Mouse (Mus musculus): ENCODE measurements around the gene Hs3st3b1.

The Hs3st3b1 gene

DNA sequence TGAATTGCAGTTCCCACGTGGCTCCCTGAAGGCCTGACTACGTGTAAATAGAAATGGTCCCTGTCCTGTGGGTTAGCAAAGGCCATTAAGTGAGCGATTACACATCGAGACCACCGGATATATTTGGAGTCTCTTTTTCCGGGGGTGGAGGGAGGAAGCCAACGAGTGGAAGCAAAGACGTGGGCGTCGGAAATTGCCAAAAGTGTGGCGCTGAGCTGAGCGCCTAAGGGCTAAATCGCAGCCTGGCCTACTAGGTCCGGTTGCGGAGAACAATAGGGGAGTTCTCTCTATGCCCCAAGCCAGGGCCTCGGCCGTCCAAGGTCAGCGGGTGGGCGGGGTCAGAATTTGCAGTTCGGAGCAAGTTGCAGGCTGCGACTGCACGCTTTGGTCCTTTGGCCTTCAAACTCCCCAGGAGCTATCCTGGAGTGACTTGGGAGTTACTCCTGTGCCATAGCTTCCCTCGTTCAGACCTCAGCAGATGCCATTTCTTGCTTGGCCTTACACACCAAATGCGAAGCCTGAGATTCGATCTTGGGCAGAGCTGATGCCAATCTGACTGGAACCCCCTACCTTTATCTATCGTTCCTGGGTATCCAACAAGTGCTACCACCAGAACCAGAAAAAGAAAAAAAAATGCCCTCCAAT lies 2.3 kb upstream of the Hs3st3b1 start:
- in situ Hi-C loops (cut with MboI, MseI), result loop anchor here (5.0 to 25.0 kb wide), 3 partner anchors 153 to 1863 kb away; partner anchors contain the start of genes Cox10, Elac2 and Map2k4

DNA sequence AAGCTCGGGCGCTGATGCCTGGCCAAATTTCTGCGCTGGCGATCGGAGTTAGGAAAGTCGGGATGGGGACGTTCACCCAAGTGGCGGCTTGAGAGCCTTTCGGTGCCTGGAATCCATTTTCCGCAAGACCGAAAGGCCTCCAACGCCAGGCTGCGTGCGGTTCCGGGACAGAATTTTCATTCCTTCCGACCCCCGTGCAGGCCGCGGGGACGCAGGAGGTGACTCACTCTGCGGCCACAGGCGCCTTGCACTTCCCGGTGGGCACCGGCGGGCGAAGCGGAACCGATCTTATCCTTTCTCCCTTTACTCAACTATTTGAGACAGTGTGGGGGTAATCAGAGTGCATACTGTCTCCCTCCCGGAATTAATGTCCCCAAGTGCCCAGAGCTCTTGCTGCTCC lies 1.3 kb upstream of the Hs3st3b1 start:
- in situ Hi-C loops (cut with MboI, MseI), result loop anchor here (5.0 to 25.0 kb wide), 3 partner anchors 154 to 1864 kb away; partner anchors contain the start of genes Cox10, Elac2 and Map2k4

DNA sequence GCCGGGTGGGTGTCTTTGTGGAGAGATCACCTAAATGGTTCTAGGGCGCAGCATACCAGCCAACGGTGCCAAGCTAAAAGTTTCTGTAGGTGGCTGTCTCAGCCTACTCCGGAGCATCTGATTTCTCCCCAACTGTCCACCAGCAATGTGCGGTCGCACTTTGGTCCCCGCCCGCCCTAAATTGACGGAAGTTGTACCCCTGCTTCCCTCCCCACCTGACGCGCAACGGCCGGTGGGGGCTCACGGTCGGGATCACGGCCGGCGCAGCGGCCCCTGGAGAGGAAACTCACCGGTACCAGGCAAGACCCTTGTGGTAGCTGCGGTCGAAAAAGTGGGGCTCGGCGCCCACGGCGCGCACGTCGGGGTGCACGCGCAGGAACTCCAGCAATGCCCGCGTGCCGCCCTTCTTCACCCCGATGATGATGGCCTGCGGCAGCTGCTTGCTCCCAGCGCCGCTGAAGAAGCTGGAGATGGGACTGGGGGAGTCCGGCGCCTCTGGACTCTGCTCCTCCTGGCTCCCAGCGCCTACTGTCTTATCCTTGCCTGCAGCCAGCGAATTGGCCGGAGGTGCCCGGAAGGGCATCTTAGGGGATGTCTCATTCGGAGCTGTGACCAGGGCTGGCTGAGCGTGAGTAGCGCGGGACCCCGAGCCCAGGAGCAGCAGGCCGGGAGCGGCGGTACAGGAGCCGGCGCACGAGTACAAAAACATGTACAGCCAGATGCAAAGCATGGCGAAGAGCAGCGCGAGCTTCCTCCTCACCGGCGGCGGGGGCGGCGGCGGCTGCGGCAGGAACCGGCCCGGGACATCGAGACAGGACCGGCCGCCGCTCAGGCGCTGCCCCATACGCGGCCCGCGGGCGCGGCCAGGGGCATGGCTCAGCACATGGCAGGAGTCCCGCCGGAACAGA lies 792 bp downstream of the Hs3st3b1 start:
- in situ Hi-C loops (cut with MboI, MseI), result loop anchor here (5.0 to 25.0 kb wide), 3 partner anchors 156 to 1866 kb away; partner anchors contain the start of genes Cox10, Elac2 and Map2k4

DNA sequence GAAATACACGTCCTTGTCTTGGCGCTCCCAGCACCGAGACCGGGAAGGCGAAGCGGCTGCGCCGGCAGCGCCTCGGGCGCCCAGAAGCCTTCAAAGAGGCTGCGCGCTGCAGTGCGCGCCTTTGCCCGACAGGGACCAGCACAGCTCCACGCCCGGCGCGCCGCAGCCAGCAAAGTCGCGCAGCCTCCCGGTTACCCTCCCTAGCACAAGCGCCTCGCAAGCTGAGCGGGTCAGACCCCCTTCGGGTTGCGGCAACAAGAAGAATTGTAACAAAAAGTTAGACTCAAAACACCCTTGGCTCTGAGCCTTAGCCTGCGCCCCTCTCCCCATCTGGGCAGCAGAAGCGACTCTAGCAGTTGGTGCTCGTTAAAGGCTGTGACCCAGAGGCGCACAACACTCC lies 1.6 kb downstream of the Hs3st3b1 start:
- in situ Hi-C loops (cut with MboI, MseI), result loop anchor here (5.0 to 25.0 kb wide), 3 partner anchors 157 to 1867 kb away; partner anchors contain the start of genes Cox10, Elac2 and Map2k4

DNA sequence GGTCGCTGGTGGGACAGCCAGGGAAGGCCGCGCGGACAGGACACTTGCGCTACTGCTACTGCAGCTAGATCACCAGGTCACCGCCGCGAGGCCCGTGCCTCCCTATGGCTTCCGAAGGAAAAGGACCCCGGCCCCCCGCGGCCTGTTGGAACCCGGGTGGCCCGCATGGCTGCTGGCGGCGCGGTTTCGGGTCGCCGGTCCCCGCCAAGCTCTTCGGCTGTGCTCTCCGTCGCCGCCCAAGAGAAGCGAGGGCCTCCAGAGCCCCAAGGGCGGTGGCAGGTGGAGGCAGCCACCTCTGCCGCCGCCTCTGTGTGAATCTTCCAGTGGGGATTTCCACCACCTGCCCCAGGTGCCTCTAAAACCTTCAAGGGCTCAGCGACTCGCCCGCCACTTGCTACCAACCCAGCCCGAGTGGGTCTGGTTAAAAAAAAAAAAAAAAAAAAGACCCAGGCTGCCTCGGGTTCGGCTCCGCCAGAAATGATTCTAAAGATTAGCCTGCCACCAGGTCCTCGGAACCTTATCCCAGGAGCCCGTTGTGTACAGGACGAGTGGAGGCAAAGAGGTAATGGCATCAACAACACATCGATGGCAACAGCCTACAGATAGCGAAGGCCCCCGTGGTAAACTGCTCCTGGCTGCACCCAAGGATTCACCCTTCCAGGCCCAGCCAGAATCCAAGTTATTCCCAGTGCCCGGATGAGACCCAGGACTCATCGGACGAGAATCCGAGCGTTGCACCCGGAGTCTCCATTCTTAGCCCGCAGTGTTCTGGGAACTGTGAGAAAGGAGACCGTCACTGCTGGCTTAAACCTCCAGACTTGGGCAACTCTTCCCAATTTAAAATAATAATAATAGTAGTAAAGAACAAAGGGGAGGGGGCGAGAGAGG lies 2.6 kb downstream of the Hs3st3b1 start:
- in situ Hi-C loops (cut with MboI, MseI), result loop anchor here (5.0 to 25.0 kb wide), 3 partner anchors 158 to 1868 kb away; partner anchors contain the start of genes Cox10, Elac2 and Map2k4

DNA sequence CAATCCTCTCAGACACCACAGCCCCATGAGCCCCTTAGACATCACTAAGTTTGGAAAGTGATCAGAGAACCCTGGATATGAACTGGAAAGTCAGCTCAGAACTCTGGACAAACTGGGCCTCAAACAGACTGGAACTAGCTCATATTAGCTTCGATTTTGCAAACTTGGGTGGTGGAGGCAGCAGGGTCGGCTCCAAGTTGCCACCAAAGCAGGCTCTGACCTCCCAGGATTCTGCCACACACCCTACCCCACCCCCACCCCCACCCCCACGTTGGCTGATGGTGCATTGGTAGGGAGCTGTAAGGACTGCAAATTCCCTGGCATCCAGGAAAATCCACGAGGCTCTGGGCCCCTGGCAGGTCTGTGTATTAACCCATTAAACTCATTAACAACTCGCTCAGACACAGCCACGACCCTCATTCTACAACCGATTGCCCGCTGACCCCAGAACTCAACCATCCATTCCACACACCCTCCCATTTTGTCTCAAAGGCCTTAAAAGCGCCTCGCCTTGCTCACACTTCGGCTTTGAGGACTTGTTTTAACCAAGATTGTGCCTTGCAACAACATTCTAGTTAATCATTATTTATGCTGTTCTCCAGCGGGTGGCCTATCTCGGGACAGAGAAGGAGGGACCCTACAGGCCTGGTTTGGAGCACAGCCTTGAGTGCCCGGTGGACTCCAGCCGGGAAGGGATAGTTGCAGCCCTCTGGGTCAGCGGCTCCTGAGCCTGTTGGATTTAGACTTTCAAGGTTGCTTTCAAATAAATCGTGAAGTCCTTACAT lies 3.6 kb downstream of the Hs3st3b1 start:
- in situ Hi-C loops (cut with MboI, MseI), result loop anchor here (25.0 kb wide), 2 partner anchors 1069 to 1869 kb away; partner anchors contain the start of genes Elac2 and Map2k4

DNA sequence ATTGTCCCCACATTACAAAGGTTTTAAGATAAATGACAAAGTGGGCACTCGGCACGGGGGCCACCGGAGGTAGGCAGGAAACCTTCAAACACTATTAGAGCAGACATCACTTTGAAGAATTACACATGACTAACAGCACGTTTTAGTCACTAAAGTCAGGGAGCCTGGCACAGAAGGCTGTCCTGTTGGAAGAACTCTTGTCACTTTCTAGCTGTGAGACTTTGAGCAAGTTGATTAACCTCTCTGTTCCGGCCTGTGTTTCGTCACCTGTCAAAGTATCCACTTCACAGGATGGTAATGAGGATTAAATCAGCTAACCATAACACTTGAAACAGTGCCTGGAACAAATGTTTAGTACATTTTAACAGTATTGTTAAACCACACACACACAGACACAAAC lies 4.5 kb downstream of the Hs3st3b1 start:
- in situ Hi-C loops (cut with MboI, MseI), result loop anchor here (25.0 kb wide), 2 partner anchors 1070 to 1870 kb away; partner anchors contain the start of genes Elac2 and Map2k4

DNA sequence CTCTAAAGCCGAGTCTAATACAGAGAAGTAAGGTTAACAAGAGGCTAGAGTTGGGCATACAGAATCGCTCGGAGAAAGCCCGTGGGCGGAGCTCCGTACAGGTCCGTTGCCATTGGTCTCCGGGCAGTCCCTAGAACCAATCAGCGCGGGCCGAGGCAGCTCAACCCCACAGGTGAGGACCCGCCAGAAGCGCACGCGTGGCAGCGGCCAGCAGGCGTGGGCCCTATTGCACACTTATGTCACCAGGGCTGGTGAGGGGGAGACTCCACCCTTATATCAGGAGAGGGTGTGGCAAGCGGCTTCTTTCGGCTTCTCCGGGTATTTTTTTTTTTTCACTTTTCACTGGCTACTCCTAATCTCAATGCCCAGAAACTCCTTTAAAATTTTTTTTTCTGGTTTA lies 7.7 kb downstream of the Hs3st3b1 start:
- in situ Hi-C loops (cut with MboI, MseI), result loop anchor here (25.0 kb wide), 2 partner anchors 1073 to 1873 kb away; partner anchors contain the start of genes Elac2 and Map2k4

DNA sequence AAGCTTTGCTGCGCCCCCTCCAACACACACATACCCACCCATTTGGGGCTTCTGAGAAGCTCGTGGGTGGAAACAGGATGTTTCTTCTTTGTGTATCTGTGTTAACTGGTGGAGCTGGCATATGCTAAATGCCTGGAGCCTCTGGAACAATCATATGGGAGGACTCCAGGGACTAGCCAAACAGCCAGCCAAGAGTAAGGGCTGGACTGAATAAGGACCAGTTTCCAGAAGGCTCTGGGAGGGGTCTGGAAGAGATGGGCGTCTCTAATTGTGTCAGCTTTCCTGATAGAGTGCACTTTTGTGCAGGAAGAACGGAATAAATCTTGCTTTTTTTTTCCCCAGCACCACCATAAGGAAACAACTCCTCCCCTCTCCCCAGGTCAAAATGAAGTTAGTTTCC lies 8.2 kb downstream of the Hs3st3b1 start:
- in situ Hi-C loops (cut with MboI, MseI), result loop anchor here (25.0 kb wide), 2 partner anchors 1073 to 1873 kb away; partner anchors contain the start of genes Elac2 and Map2k4

DNA sequence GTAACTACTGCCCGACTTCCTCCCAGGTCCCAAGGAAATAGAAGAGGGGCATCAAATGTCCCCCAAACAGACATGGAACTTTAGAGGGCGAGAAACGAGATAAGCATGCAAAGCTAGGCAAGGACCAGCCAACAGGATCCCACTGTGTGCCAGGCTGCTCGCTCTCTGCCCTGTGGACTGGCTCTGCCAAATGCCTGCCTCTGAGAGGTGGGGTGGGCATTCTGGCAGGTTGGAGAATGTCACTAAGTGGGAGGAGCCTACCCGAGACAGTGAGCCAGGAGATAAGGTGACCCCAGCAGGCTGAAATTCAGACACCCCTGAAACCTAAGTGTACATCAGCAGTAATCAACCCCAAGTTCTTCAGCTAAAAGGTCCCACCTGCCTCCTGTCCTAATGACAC lies 11.1 kb downstream of the Hs3st3b1 start:
- in situ Hi-C loops (cut with MboI, MseI), result loop anchor here (25.0 kb wide), 2 partner anchors 1076 to 1876 kb away; partner anchors contain the start of genes Elac2 and Map2k4

DNA sequence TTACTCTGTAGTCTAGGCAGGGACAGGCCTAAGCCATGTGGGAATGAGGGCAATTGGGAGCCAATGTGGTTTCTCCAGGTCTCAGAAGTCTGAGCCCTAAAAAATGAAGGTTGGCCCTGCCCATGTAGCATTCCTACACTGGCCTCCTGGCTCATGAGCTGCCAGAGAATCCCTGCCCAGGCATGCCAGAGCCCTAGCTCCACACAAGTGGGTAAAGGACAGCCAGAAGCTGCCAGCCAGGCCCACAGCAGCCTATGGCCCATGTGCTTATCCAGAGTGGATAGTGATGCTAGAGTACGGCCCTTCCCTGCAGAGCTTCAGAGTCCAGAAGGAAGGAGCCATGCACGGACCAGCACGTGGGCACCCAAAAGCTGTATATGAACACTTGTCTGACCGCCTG lies 12.1 kb downstream of the Hs3st3b1 start:
- in situ Hi-C loops (cut with MboI, MseI), result loop anchor here (25.0 kb wide), 2 partner anchors 1077 to 1877 kb away; partner anchors contain the start of genes Elac2 and Map2k4

DNA sequence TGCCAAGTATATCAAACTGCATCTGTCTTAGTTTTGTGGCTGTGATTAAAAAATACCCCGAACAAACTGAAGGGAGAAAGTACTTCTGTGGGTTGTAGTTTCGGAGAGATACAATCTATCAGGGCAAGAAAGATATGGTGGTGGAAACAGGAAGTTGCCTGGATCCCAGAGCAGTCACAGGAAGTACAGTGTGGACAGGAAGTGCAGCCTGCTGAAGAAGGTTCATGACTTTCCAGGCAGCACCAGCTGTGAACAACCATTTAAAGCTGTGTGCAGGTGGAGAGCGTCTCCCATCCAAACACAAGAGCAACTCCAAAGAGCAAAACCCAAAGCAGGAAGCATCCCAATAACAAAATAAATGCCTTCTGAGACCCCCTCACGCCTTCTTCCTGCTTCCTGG lies 13.6 kb downstream of the Hs3st3b1 start:
- in situ Hi-C loops (cut with MboI, MseI), result loop anchor here (25.0 kb wide), 2 partner anchors 1079 to 1879 kb away; partner anchors contain the start of genes Elac2 and Map2k4

DNA sequence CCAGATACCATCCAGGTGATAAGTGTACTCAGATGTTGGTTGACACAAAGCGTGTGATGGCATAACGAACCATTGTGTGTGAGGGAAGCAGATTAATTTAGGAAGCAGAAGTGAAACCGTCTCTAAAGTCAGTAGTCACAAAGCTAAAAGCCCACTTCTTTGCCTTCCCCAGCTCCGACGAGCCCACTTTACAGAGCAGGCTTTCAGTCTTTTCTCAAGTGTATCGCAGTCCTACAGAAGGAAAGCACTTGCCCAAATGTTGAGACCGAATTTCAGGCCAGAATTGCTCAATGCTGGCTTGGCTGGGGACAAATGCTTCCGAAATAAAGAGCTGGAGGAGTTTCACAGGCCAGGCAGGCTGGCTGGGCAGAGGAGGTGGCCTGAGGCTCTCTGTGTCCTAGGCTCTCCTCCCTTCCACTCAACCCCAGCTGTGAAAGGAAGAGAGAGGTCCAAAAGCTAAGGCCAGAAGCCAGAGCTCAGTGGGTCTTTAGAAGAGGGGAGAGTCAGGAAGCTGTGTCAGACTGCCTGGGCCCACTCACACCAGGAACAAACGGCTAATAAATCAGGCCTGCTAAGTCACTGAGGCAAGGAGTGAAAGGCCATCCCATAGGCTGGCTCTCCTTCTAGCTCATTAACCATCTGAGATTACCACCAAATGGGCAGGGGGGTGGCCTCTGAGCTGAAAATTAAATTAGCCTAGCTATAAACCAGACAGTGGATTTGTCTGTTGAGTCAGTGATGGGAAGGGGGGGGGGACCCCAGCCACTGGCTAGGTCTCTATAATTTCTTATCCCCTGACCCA lies 15.3 kb downstream of the Hs3st3b1 start:
- in situ Hi-C loops (cut with MboI, MseI), result loop anchor here (25.0 kb wide), 2 partner anchors 1081 to 1881 kb away; partner anchors contain the start of genes Elac2 and Map2k4

DNA sequence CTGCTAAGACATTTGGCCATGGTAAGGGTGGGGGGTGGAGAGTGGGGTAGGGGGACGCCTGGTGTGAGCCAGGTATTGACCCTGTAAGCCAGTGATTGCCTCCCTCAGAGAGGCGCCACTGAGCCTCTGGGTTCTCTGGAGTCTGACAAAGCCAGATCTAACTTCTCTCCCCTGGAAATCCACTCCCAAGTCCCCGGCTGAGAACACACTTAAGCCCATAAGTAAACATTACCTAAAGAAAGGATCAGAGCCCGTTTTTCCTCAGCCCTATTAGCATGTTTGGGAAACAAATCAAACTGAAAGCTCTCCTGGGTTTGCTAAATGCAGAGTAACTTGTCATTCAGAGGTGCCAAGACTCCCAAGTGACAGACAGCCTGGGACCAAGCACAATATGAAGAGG lies 17.3 kb downstream of the Hs3st3b1 start:
- in situ Hi-C loops (cut with MboI, MseI), result loop anchor here (25.0 kb wide), 2 partner anchors 1083 to 1883 kb away; partner anchors contain the start of genes Elac2 and Map2k4

DNA sequence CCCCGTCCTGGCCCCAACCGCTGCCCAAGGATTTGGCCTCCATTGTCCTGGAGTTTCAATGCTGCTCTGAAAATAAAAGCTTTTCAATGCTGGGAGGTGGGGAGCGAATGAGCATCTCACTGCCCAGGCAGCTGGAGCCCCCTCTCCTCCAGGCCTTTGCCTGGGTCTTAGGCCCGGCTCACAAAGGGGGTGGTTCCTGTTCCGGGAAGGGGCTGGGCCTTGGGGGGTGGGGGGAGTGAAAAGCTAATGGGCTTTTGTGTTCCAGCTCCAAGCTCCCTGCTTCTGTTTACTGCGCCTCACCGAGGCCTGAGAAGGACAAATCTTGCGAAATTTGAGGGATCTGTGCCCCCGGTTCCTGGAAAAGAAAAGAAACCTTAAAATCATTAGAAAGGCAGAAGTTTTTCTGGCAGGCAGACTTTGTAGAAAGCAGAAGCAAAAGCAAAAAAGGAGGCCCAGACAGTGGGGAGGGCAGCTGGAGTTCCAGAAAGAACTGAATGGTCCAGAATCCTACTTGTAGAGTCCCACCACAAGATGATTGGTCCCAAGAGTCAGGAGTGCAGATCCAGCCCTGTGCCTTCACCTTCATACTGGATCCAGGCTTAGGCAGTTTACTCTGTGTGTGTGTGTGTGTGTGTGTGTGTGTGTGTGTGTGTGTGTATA lies 23.5 kb downstream of the Hs3st3b1 start:
- in situ Hi-C loops (cut with MboI, MseI), result no loop called here

DNA sequence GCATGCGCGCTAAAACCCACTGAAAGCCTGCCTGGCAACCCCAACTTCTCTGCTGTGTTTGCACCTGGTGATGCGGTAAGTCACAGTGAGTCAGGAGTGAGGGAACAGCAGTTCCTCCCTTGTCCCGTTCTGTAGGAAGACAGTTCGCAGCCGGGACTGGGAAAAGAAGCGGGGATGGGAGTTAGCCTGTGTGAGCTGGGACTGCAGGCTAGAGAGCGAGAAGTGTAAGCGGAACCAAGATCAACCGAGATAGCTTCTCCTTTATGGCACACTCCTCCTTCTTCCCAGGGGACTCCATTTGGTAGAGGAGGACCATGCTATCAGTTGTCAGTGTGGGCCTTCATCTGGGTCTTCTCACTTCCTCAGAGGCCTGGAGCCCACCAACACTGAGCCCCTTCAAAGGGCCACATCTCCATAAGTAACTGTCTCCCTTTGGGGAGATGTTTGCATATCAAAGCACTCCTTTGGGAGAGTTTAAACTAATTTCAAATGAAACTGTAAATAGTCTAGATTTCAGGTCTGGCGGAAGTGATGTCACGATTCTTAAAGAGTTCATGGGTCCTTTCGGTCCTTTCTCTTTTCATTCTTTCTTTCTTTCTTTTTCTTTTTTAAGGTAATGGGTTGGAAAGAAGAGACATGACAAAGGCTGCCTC lies 24.1 kb downstream of the Hs3st3b1 start:
- in situ Hi-C loops (cut with MboI, MseI), result no loop called here

DNA sequence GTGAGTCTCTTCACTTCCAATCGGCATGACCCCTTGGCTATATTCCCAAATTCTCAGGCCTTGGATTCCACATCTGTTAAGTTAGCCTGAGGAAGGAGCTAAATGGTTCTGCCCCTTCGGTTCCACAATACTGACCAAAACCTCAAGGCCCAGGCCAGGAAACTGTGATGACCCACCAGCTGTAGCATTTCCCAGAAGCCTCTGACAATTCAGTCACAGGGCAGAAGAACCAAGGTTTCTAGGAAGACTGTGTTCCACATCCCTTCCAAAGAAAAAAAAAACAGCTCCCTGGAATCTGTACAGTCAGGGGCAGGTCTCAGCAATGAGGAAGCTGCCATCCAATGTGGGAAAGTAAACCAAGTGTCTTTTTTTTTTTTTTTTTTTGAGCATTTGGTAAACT lies 25.1 kb downstream of the Hs3st3b1 start:
- in situ Hi-C loops (cut with MboI, MseI), result no loop called here

DNA sequence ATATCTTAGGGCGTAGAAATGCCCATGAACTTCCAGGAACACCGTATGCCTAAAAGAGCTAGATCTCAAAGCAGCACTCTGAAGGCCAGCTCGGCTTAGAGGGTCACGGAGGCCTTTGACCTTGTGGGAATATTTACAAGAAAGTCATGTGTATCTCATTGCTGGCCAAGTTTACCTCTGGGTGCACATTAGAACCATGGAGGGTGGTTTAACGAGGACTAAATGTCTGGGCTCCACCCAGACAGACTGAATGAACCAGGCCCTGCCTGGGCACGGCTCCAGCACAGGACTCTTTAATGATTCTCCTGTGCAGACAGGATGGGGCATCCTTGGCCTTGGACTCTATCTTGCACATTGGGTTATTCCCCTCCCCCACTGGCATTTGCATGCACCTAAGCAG lies 27.9 kb downstream of the Hs3st3b1 start:
- in situ Hi-C loops (cut with MboI, MseI), result no loop called here
